Mouse (Mus musculus) heart, embryonic 14.5 days (tissue): ENCODE measurements at regions not wholly inside any gene's neighbourhood (a gene's known extent, or its start where the extent isn't known, plus 50 kb on each side); places are given as distances from the start of the nearest gene placed in this dataset.

ENCODE experiments used
- ATAC-seq: fragments of 200-750 bp; cut with Nextera tagmentation; 2 replicates; pipeline ENCODE4 v1.8.0; 2017; ENCODE audit warnings: low read depth, moderate TSS enrichment; ENCODE audit not compliant: insufficient number of reproducible peaks, insufficient read depth, low FRiP score
- H3K27ac ChIP-seq, 2 experiments: fragments of 200-500 bp in 1 of 2; fragments of 300-500 bp in 1 of 2; sonication (generic) in 1 of 2; replicated peaks in 1 of 2; 2 replicates each; pipeline ENCODE4 v1.5.1; 2012 to 2014; ENCODE audit warnings: low read depth in 2 of 2, low read length in 2 of 2, control low read depth in 1 of 2, mild to moderate bottlenecking in 1 of 2, mixed read lengths in 1 of 2; ENCODE audit not compliant: control insufficient read depth in 1 of 2, insufficient read depth in 1 of 2
- H3K27me3 ChIP-seq: fragments of 300-500 bp; sonication (generic); 2 replicates; pipeline ENCODE4 v1.6.1; 2014; ENCODE audit warnings: mild to moderate bottlenecking, low read length, control low read depth; ENCODE audit not compliant: control insufficient read depth, insufficient read depth
- H3K36me3 ChIP-seq: fragments of 300-500 bp; sonication (generic); 2 replicates; pipeline ENCODE4 v1.6.1; 2014; ENCODE audit warnings: mild to moderate bottlenecking, control low read depth, low read length, mixed read lengths; ENCODE audit not compliant: control insufficient read depth, insufficient read depth
- H3K4me1 ChIP-seq, 2 experiments: fragments of 200-500 bp in 1 of 2; fragments of 300-500 bp in 1 of 2; sonication (generic) in 1 of 2; 2 replicates each; pipeline ENCODE4 v1.6.1; 2012 to 2014; ENCODE audit warnings: low read length in 2 of 2, control low read depth in 1 of 2, mixed read lengths in 1 of 2; ENCODE audit not compliant: control insufficient read depth in 2 of 2, insufficient read depth in 2 of 2
- H3K4me2 ChIP-seq: fragments of 300-500 bp; sonication (generic); 2 replicates; pipeline ENCODE4 v1.6.1; 2014; ENCODE audit warnings: mild to moderate bottlenecking, low read length
- H3K4me3 ChIP-seq, 2 experiments: fragments of 200-500 bp in 1 of 2; fragments of 300-500 bp in 1 of 2; sonication (generic) in 1 of 2; 2 replicates each; pipeline ENCODE4 v1.5.1; 2012 to 2014; ENCODE audit warnings: low read length in 2 of 2, mild to moderate bottlenecking in 2 of 2, control low read depth in 1 of 2, low read depth in 1 of 2, moderate library complexity in 1 of 2; ENCODE audit not compliant: control insufficient read depth in 1 of 2, insufficient read depth in 1 of 2
- H3K9ac ChIP-seq: fragments of 300-500 bp; sonication (generic); 2 replicates; pipeline ENCODE4 v1.6.1; 2014; ENCODE audit warnings: mild to moderate bottlenecking, low read length
- H3K9me3 ChIP-seq: fragments of 300-500 bp; sonication (generic); 2 replicates; pipeline ENCODE4 v1.6.1; 2016; ENCODE audit warnings: low read length, control low read depth; ENCODE audit not compliant: control insufficient read depth
- WGBS: fragments of 180-500 bp; shearing (Covaris S2); extraction: QIAGEN DNeasy Blood & Tissue Kit; methylation state at CpG from one replicate; pipeline ENCODE4 v1.1.7; 2014; 5-methylcytosine and 5-hydroxymethylcytosine counted together

- no peak overlapping the region for H3K4me2 ChIP-seq
- ATAC-seq = no peak
- H3K9me3 ChIP-seq = no peaks in the 10 kb centered on the region
- H3K36me3 ChIP-seq = no peaks in the 10 kb centered on the region
- H3K4me3 ChIP-seq = no peak overlapping the region
- peaks cover 10% of the 10 kb centered on the region; the same call in 1 of the 2 replicates for H3K27me3 ChIP-seq
- no peak overlapping the region for H3K27ac ChIP-seq
- WGBS = 89% methylated on average over 5 of the region's 5 CpGs
- no peak overlapping the region for H3K9ac ChIP-seq
- no peaks in the 10 kb centered on the region for H3K4me1 ChIP-seq
Measured at GRCm38 (mm10) chr6:91583346-91583745, 67.6 kb downstream of the Lsm3 start.

DNA sequence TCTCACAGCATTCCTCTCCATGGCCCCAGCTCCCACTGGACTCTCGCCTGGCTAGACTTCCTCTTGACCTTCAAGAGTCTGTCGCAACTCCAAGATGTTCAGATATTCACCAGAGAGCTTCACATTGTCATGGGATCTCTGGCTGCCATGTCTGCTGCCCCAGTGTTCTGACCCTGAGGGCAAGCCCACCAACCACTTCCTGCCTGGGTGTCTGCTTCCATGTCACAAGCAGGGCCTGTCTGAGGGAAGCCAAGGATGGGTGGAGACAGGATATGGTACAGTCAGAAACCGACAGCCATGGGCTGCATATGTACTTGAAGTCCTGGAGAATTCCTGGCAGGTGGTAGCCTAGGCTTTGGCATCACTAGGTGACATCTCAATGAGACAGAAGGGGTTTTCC, 69.8 kb downstream of the Lsm3 start:
- WGBS = 71% methylated on average over 3 of the region's 3 CpGs

GRCm38 (mm10) chr6:91589181-91589580, 73.5 kb downstream of the Lsm3 start:
- no peak overlapping the region for H3K4me2 ChIP-seq
- H3K4me3 ChIP-seq = no peak overlapping the region
- peaks cover 21 to 24% of the 10 kb centered on the region in 2 experiments for H3K4me1 ChIP-seq
- 59% methylated on average over 4 of the region's 4 CpGs for WGBS
- ATAC-seq = no peak
- H3K9me3 ChIP-seq = no peaks in the 10 kb centered on the region
- H3K9ac ChIP-seq = no peak overlapping the region
- H3K27me3 ChIP-seq = 0 out of 2 replicates have a peak, but pooled peaks cover 9% of the 10 kb centered on the region
- no peak overlapping the region for H3K27ac ChIP-seq
- no peaks in the 10 kb centered on the region for H3K36me3 ChIP-seq

More for the DNA sequence above, 69.8 kb downstream of the Lsm3 start:
- H3K4me3 ChIP-seq = no peak overlapping the region
- ATAC-seq = no peak
- no peaks in the 10 kb centered on the region for H3K9me3 ChIP-seq
- no peaks in the 10 kb centered on the region for H3K36me3 ChIP-seq
- H3K27ac ChIP-seq = no peak overlapping the region
- H3K4me2 ChIP-seq = no peak overlapping the region
- H3K4me1 ChIP-seq = peaks cover 10 to 13% of the 10 kb centered on the region in 2 experiments; a peak in 3 of 4 replicates
- H3K27me3 ChIP-seq = 0 out of 2 replicates have a peak, but pooled peaks cover 9% of the 10 kb centered on the region
- no peak overlapping the region for H3K9ac ChIP-seq

- Histone ChIP-seq H3K27ac (no peak overlapping the region), H3K4me1 (peaks cover 21 to 24% of the 10 kb centered on the region in 2 experiments), H3K9ac (no peak overlapping the region), H3K36me3 (no peaks in the 10 kb centered on the region), H3K4me2 (0 out of 2 replicates have a peak overlapping the region, but pooled peaks have one; percentile 17), H3K27me3 (0 out of 2 replicates have a peak, but pooled peaks cover 5% of the 10 kb centered on the region), H3K9me3 (no peaks in the 10 kb centered on the region), H3K4me3 (no peak overlapping the region)
- 32% methylated on average over 6 of the region's 6 CpGs for WGBS
- ATAC-seq = no peak
Measured at GRCm38 (mm10) chr6:91590395-91590794, 74.7 kb downstream of the Lsm3 start.

DNA sequence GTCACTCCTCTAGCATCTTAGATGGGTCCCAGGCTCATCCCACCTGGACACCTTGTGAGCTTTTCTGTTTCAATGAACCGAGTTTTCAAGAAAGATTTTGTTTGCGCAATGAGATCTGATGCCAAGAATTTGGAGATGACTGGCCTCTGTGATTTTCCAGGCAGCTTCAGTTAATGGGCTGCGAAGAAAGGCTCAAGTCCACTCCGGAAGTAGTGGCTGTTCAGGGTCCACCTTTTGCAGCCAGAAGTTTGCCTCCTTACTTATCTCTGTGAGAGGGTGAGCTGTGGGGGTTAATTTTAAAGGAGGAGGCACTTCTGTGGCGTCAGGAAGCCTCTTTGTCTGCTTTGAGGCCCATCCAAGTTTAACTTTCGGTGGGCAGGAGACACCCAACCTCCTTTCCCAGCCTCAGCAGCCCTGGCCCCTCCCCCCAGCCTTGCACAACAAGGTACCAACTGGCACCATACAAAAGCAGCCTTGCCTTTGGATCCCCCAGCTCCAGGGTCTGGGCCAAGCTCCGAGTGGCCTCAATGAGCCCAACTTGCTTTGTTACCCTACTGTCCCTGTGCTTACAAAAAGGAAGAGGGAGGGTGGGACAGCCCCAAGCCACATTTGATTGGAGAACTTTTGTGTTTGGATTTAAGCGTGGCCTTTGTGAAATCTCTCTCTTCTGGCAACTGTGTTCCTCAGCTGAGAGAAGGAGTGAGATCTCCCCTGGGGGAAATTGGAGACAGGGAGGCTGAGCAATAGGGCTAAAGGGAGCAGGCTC, 75.3 kb downstream of the Lsm3 start:
- Histone ChIP-seq H3K4me2 (no peak overlapping the region), H3K27ac (no peak overlapping the region), H3K36me3 (no peaks in the 10 kb centered on the region), H3K9ac (no peak overlapping the region), H3K4me3 (no peak overlapping the region), H3K4me1 (peaks cover 21 to 24% of the 10 kb centered on the region in 2 experiments), H3K27me3 (0 out of 2 replicates have a peak, but pooled peaks cover 3% of the 10 kb centered on the region), H3K9me3 (no peaks in the 10 kb centered on the region)
- no peak for ATAC-seq
- 23% methylated on average over 8 of the region's 8 CpGs for WGBS

GRCm38 (mm10) chr6:91592651-91593050, 76.9 kb downstream of the Lsm3 start:
- H3K9ac ChIP-seq = no peak overlapping the region
- ATAC-seq = no peak
- peaks cover 21 to 24% of the 10 kb centered on the region in 2 experiments for H3K4me1 ChIP-seq
- no peak overlapping the region for H3K4me2 ChIP-seq
- 0 out of 2 replicates have a peak, but pooled peaks cover 3% of the 10 kb centered on the region for H3K27me3 ChIP-seq
- H3K27ac ChIP-seq = no peak overlapping the region
- H3K36me3 ChIP-seq = no peaks in the 10 kb centered on the region
- no peak overlapping the region for H3K4me3 ChIP-seq
- H3K9me3 ChIP-seq = no peaks in the 10 kb centered on the region
- 68% methylated on average over 2 of the region's 2 CpGs for WGBS

- Histone ChIP-seq H3K4me2 (no peak overlapping the region), H3K27ac (no peak overlapping the region), H3K4me3 (no peak overlapping the region), H3K36me3 (no peaks in the 10 kb centered on the region), H3K4me1 (peaks cover 0 to 3% of the 10 kb centered on the region in 2 experiments; a peak in 1 of 4 replicates), H3K9ac (no peak overlapping the region), H3K27me3 (no peaks in the 10 kb centered on the region), H3K9me3 (0 out of 2 replicates have a peak, but pooled peaks cover 3% of the 10 kb centered on the region)
- WGBS = 41% methylated on average over 10 of the region's 10 CpGs
- peak; percentile 73 for ATAC-seq
Measured at GRCm38 (mm10) chr6:91598942-91599341, 83.2 kb downstream of the Lsm3 start.
